Mouse (Mus musculus) midbrain, embryonic 14.5 days (tissue): ENCODE measurements around the gene Hdac4. TPM values are rescaled to one million over a fixed set of nuclear protein-coding genes. Genes with fewer than 3 reads are reported as not detected.

Experiments
- ATAC-seq: fragments of 200-750 bp; cut with Nextera tagmentation; 2 replicates; pipeline ENCODE4 v1.8.0; 2017; ENCODE audit warnings: moderate number of reproducible peaks, moderate library complexity; ENCODE audit not compliant: low FRiP score, low TSS enrichment
- DNase-seq: peaks from one replicate; pipeline ENCODE4 v3.0.0-alpha.2; 2015
- H3K27ac ChIP-seq: fragments of 300-500 bp; sonication (generic); replicated peaks from 2 replicates; pipeline ENCODE4 v1.5.1; 2014; ENCODE audit warnings: mild to moderate bottlenecking, low read depth, low read length, moderate library complexity
- H3K27me3 ChIP-seq: fragments of 300-500 bp; sonication (generic); 2 replicates; pipeline ENCODE4 v1.6.1; 2014; ENCODE audit warnings: low read length, control low read depth, mixed read lengths; ENCODE audit not compliant: control insufficient read depth, insufficient read depth
- H3K36me3 ChIP-seq: fragments of 300-500 bp; sonication (generic); 2 replicates; pipeline ENCODE4 v1.6.1; 2014; ENCODE audit warnings: low read length, control low read depth; ENCODE audit not compliant: control insufficient read depth, insufficient read depth
- H3K4me1 ChIP-seq: fragments of 300-500 bp; sonication (generic); 2 replicates; pipeline ENCODE4 v1.6.1; 2014; ENCODE audit warnings: mild to moderate bottlenecking, antibody characterized with exemption, low read length, control low read depth; ENCODE audit not compliant: control insufficient read depth, insufficient read depth
- H3K4me2 ChIP-seq: fragments of 300-500 bp; sonication (generic); 2 replicates; pipeline ENCODE4 v1.6.1; 2014; ENCODE audit warnings: mild to moderate bottlenecking, low read length, moderate library complexity
- H3K4me3 ChIP-seq: fragments of 300-500 bp; sonication (generic); replicated peaks from 2 replicates; pipeline ENCODE4 v1.5.1; 2014; ENCODE audit warnings: low read depth, low read length
- H3K9ac ChIP-seq: fragments of 300-500 bp; sonication (generic); replicated peaks from 2 replicates; pipeline ENCODE4 v1.6.1; 2014; ENCODE audit warnings: mild to moderate bottlenecking, low read length, moderate library complexity
- H3K9me3 ChIP-seq: fragments of 300-500 bp; sonication (generic); 2 replicates; pipeline ENCODE4 v1.6.1; 2016; ENCODE audit warnings: low read length, control low read depth, mixed read lengths; ENCODE audit not compliant: control insufficient read depth
- WGBS: fragments of 180-500 bp; shearing (Covaris S2); extraction: QIAGEN DNeasy Blood & Tissue Kit; methylation state at CpG from one replicate; pipeline ENCODE4 v1.1.7; 2014; 5-methylcytosine and 5-hydroxymethylcytosine counted together
- polyA plus RNA-seq: library from polyadenylated mRNA; unstranded; fragments of >200 nt; fragmentation: Nextera tagmentation; extraction: Ambion mirVana; gene quantifications from 2 replicates; pipeline ENCODE4 v1.2.1, GENCODE M21; 2014

The Hdac4 gene
- polyA plus RNA-seq, 1 experiment from 2014 or later, result 27.0 TPM

DNA sequence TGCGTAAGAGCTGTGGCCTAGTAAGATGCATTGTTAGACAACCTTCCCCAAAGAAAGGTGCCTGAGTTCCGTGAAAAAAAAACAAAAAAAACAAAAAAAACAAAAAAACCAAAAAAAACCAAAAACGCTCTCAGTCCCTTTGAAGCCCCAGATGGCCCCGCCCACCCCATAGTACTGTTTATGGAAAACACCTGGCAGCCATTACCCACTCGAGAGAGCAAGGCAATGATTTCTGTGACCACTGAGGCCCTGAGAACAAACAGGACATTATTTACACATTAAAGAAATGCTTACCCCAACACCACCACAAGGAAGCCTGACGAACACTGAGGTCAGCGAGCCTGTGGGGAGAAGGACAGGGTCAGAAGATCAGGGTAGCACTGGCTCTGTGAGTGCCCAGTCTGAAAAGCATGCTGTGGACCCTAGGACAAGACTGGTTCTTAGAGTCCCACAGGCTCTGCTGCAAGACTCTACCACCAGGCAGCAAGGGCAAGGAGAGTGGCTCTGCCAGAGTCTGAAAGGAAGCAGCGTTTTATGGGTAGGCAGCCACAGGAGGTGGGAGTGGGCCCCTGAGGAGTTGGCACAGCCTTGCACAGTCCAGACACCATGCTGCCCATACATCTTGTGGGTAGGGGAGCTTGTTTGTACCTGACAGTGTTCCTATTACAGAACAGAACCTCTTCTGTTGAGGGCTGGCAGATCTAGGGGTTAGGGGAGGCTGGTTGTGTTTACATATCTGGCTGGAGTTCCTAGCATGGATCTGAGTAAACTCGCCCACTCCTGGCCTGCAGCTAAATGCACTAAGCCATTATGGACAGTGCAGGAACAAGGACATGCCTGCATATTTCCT is 230.8 kb downstream of the Hdac4 start:
- no peak for ATAC-seq
- H3K36me3 ChIP-seq, result peaks cover 65% of the 10 kb centered on the region
- WGBS, result 89% methylated on average over 9 of the region's 9 CpGs
- H3K4me1 ChIP-seq, result no peaks in the 10 kb centered on the region
- H3K4me2 ChIP-seq, result no peak overlapping the region
- no peaks in the 10 kb centered on the region for H3K9me3 ChIP-seq
- no peak overlapping the region for H3K27ac ChIP-seq
- DNase-seq, result no peak
- no peak overlapping the region for H3K4me3 ChIP-seq
- H3K9ac ChIP-seq, result no peak overlapping the region
- no peaks in the 10 kb centered on the region for H3K27me3 ChIP-seq

DNA sequence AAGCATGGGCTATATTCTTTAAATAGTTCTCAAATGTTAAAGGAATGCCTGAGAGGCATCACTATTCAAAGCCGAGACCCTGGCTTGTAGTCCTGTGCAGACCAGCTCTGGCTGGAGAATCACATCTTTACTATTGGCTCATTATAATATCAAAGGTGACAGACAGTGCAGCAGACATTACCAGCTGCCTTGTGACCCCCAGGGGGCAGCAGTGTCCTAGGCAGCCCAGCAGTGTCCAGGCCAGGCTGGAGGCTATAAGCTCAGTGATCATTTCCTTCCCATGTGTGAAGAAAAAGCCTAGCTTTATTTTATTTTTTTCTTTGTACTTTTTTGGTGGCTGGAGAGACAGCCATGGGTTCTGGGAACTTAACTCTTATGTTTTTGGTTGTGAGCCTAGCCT is 233.2 kb downstream of the Hdac4 start:
- DNase-seq (peak; percentile 82), ATAC-seq (peak; percentile 76; the same call in 1 of the 2 replicates)
- Histone ChIP-seq H3K4me2 (no peak overlapping the region), H3K4me1 (no peaks in the 10 kb centered on the region), H3K4me3 (no peak overlapping the region), H3K27ac (no peak overlapping the region), H3K36me3 (peaks cover 64% of the 10 kb centered on the region), H3K27me3 (no peaks in the 10 kb centered on the region), H3K9ac (no peak overlapping the region), H3K9me3 (no peaks in the 10 kb centered on the region)
- 7% methylated on average over 1 of the region's 1 CpGs for WGBS

DNA sequence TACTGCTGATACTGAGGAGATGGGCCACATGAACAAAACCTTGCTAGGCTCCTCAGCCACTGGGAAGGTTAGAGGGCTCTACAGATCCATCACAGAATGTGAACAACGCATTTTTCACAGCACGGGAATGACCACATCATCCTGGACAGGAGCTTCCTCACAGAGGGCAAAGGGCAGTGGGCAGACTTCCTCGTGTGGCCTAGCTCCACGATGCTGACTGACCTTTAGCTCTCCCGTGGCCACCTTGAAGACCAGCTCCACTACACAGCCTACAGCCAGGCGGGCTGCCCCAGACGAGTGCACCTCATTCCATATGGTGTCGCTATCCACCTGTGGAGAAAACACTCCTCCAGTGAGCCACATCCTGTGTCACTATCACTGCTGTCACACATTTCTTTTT is 234.3 kb downstream of the Hdac4 start:
- 91% methylated on average over 8 of the region's 8 CpGs for WGBS
- H3K27ac ChIP-seq, result no peak overlapping the region
- H3K4me1 ChIP-seq, result no peaks in the 10 kb centered on the region
- no peaks in the 10 kb centered on the region for H3K9me3 ChIP-seq
- H3K27me3 ChIP-seq, result no peaks in the 10 kb centered on the region
- no peak overlapping the region for H3K9ac ChIP-seq
- H3K4me3 ChIP-seq, result no peak overlapping the region
- ATAC-seq, result no peak
- peaks cover 61% of the 10 kb centered on the region for H3K36me3 ChIP-seq
- no peak overlapping the region for H3K4me2 ChIP-seq
- DNase-seq, result no peak

DNA sequence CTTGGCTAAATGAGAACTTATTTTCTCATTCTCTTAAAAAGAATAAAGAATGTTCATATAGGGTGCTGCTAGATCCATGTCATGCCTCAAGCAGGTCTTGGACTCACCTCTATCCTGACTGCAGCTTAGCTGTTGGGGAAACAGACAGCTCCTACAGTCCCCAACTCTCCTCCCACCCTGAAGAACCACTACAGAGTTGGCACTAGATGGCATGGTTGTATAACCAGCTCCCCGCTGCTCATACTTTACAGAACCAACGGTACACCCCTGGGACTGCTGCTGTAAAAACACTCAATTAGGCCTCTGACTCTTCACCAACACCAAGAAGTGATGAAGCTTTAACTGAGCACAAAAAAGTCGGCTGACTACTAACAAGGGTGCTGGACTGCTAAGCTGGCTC is 235.6 kb downstream of the Hdac4 start:
- H3K4me2 ChIP-seq, result no peak overlapping the region
- no peaks in the 10 kb centered on the region for H3K4me1 ChIP-seq
- H3K9ac ChIP-seq, result no peak overlapping the region
- no peak for DNase-seq
- no peak overlapping the region for H3K4me3 ChIP-seq
- ATAC-seq, result no peak
- WGBS, result 95% methylated on average over 3 of the region's 3 CpGs
- H3K9me3 ChIP-seq, result no peaks in the 10 kb centered on the region
- H3K36me3 ChIP-seq, result peaks cover 66% of the 10 kb centered on the region
- no peak overlapping the region for H3K27ac ChIP-seq
- no peaks in the 10 kb centered on the region for H3K27me3 ChIP-seq

DNA sequence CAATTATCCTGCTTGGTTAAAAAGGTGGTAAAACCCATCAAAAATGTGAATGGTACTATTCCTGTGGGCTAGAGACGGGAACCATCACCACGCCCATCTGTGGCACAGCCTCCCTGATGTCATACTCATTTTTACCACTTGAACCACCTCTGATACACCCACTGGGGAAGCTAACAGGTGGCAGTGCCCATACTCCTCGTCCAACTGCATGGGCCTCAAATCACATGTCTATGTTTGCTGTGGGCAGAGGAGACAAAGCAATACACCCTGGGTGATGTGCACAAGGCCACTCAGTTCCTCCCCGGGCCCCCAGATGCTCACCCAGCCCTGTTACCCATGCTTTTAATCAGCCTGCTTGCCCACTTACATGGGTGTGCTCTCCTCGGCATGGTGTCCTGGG is 236.5 kb downstream of the Hdac4 start:
- H3K9me3 ChIP-seq, result no peaks in the 10 kb centered on the region
- H3K4me2 ChIP-seq, result no peak overlapping the region
- H3K36me3 ChIP-seq, result peaks cover 72% of the 10 kb centered on the region
- H3K4me3 ChIP-seq, result no peak overlapping the region
- no peaks in the 10 kb centered on the region for H3K4me1 ChIP-seq
- DNase-seq, result no peak
- no peak overlapping the region for H3K27ac ChIP-seq
- no peak overlapping the region for H3K9ac ChIP-seq
- no peaks in the 10 kb centered on the region for H3K27me3 ChIP-seq
- 96% methylated on average over 5 of the region's 5 CpGs for WGBS
- no peak for ATAC-seq

DNA sequence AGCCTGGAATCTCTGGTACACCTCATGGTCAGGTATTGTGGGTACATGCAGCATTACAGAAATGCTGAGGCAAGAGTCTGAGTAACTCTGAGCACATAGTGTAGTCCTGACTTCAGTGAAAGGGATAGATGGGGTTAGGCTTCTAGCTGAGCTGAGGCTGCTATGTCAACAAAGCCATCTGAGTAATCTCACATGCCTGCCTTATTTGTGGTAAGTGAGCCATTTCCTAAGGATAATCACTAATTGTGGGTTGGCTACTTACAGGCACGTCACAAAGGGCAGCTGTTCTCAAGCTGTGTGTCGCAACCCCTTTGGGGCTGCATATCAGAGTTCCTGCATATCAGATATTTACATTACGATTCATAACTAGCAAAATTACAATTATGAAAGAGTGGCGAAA is 239.3 kb downstream of the Hdac4 start:
- WGBS, result 83% methylated on average over 4 of the region's 4 CpGs
- H3K36me3 ChIP-seq, result peaks cover 73% of the 10 kb centered on the region

DNA sequence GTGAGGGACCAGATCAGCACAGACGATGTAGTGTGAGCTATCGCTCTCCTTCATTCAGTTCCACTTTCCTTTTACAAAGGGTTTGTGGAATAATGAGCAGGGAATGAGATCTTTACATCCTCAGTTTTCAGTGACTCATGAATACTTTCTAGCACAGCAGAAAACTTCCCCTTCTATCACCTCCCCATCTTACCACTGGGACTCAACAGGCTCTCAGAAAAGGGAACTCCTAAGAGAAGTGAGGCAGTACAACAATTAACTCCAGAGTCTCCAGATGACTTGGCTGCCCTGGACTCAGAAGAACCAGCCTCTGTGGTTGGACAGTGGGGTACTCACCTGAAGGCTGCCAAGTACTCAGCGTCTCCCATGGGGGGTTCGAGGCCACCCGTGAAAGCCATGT is 240.5 kb downstream of the Hdac4 start:
- no peaks in the 10 kb centered on the region for H3K9me3 ChIP-seq
- H3K36me3 ChIP-seq, result peaks cover 70% of the 10 kb centered on the region
- no peak for DNase-seq
- no peak overlapping the region for H3K4me2 ChIP-seq
- H3K9ac ChIP-seq, result no peak overlapping the region
- H3K27ac ChIP-seq, result no peak overlapping the region
- 96% methylated on average over 5 of the region's 5 CpGs for WGBS
- no peaks in the 10 kb centered on the region for H3K27me3 ChIP-seq
- no peak overlapping the region for H3K4me3 ChIP-seq
- no peak for ATAC-seq
- no peaks in the 10 kb centered on the region for H3K4me1 ChIP-seq

More for the DNA sequence above, 239.3 kb downstream of the Hdac4 start:
- DNase-seq (no peak), ATAC-seq (no peak)
- Histone ChIP-seq H3K9me3 (no peaks in the 10 kb centered on the region), H3K27ac (no peak overlapping the region), H3K9ac (no peak overlapping the region), H3K4me1 (no peaks in the 10 kb centered on the region), H3K4me3 (no peak overlapping the region), H3K4me2 (no peak overlapping the region), H3K27me3 (no peaks in the 10 kb centered on the region)

DNA sequence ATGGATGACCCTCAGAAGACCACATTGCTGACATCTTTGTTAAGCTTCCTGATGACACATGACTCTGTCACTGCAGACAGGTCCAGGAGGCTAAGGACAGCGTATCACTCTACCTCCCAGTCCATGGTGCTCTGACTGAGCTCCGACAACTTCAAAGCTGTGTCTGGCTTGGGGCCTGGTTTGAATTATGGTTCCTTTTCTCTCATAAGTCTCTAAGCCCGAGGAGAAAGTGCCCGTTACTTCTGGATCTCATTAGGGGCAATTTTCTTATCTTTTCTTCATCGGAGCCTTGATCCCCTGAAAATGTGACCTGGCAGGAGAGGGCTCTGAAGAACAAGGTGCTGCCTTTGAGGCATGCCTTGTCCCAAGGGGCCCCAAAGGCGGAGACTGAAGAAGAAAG is 242.6 kb downstream of the Hdac4 start:
- Histone ChIP-seq H3K36me3 (peaks cover 68% of the 10 kb centered on the region), H3K4me2 (no peak overlapping the region), H3K27me3 (no peaks in the 10 kb centered on the region), H3K9me3 (no peaks in the 10 kb centered on the region), H3K4me1 (no peaks in the 10 kb centered on the region), H3K27ac (no peak overlapping the region), H3K9ac (no peak overlapping the region), H3K4me3 (no peak overlapping the region)
- 86% methylated on average over 6 of the region's 6 CpGs for WGBS
- ATAC-seq (no peak), DNase-seq (no peak)

DNA sequence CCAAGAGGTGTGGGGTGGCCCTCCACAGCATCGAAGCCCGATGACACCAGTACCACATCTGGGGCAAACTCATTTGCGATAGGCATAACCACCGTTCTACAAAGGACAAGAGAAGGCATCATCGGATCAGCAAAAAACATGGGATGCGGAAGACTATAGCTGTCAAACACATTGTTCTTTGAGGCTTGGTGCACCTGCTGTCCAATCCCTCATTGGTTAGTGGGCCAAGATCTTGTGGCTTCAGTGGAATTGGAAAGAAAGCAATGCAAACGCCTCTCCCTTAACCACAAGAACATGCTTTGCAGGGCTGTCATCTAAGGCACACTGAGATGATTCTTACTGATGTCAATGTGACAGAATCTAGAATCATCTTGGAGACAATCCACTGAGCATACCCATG is 248.1 kb downstream of the Hdac4 start:
- Histone ChIP-seq H3K9ac (no peak overlapping the region), H3K27me3 (no peaks in the 10 kb centered on the region), H3K9me3 (no peaks in the 10 kb centered on the region), H3K4me1 (no peaks in the 10 kb centered on the region), H3K4me3 (no peak overlapping the region), H3K27ac (no peak overlapping the region), H3K36me3 (peaks cover 66% of the 10 kb centered on the region), H3K4me2 (no peak overlapping the region)
- ATAC-seq (no peak), DNase-seq (no peak)
- 97% methylated on average over 7 of the region's 7 CpGs for WGBS
